Mouse (Mus musculus) myocyte (in vitro differentiated cells): ENCODE measurements around the gene Stard7. TPM values are rescaled to one million over a fixed set of nuclear protein-coding genes. Genes with fewer than 3 reads are reported as not detected.

Experiments used
- H3K27me3 ChIP-seq: one replicate; pipeline ENCODE4 v1.6.1; 2011; ENCODE audit not compliant: control insufficient read depth, insufficient read depth, insufficient read length
- H3K36me3 ChIP-seq: one replicate; pipeline ENCODE4 v1.6.1; 2011; ENCODE audit not compliant: control insufficient read depth, insufficient read depth
- H3K4me2 ChIP-seq: one replicate; pipeline ENCODE4 v1.6.1; 2011; ENCODE audit warnings: low read depth, control low read depth
- H3K4me3 ChIP-seq: one replicate; pipeline ENCODE4 v1.5.1; 2011; ENCODE audit warnings: mild to moderate bottlenecking, control low read depth, moderate library complexity
- H3K79me2 ChIP-seq: one replicate; pipeline ENCODE4 v1.6.1; 2011; ENCODE audit not compliant: control insufficient read depth, insufficient read depth
- H3ac ChIP-seq: one replicate; pipeline ENCODE4 v1.6.1; 2011; ENCODE audit not compliant: control insufficient read depth, insufficient read length
- CEBPB ChIP-seq: IDR thresholded peaks from 2 replicates; pipeline ENCODE4 v1.6.1; 2011; ENCODE audit warnings: mild to moderate bottlenecking, moderate library complexity; ENCODE audit not compliant: poor library complexity, insufficient read depth, severe bottlenecking
- E2F4 ChIP-seq: IDR thresholded peaks from one replicate; pipeline ENCODE4 v1.6.1; 2011; ENCODE audit warnings: mild to moderate bottlenecking, control low read depth, moderate library complexity; ENCODE audit not compliant: insufficient read depth
- MAX ChIP-seq: IDR thresholded peaks from one replicate; pipeline ENCODE4 v1.6.1; 2011; ENCODE audit warnings: low read depth, mild to moderate bottlenecking, control low read depth
- MYOD1 ChIP-seq, 3 experiments: IDR thresholded peaks; one replicate each; pipeline ENCODE4 v1.6.1; 2011; ENCODE audit warnings: control low read depth in 2 of 3, low read depth in 2 of 3, mild to moderate bottlenecking in 2 of 3, moderate library complexity in 1 of 3; ENCODE audit not compliant: insufficient read length in 2 of 3, control insufficient read depth in 1 of 3
- MYOG ChIP-seq, 3 experiments: IDR thresholded peaks; one replicate each; pipeline ENCODE4 v1.6.1; 2011; ENCODE audit warnings: control low read depth in 2 of 3, low read depth in 2 of 3, mild to moderate bottlenecking in 2 of 3; ENCODE audit not compliant: insufficient read length in 2 of 3, control insufficient read depth in 1 of 3, insufficient read depth in 1 of 3
- POLR2A ChIP-seq: IDR thresholded peaks from one replicate; pipeline ENCODE4 v1.6.1; 2011; ENCODE audit warnings: low read depth, mild to moderate bottlenecking, control low read depth, moderate library complexity; ENCODE audit not compliant: insufficient read length
- POLR2AphosphoS2 ChIP-seq: IDR thresholded peaks from one replicate; pipeline ENCODE4 v1.6.1; 2011; ENCODE audit warnings: low read depth, control low read depth; ENCODE audit not compliant: insufficient read length
- REST ChIP-seq: IDR thresholded peaks from one replicate; pipeline ENCODE4 v1.6.1; 2011; ENCODE audit warnings: mild to moderate bottlenecking, control low read depth, moderate library complexity; ENCODE audit not compliant: insufficient read depth, insufficient read length
- SRF ChIP-seq: IDR thresholded peaks from one replicate; pipeline ENCODE4 v1.6.1; 2011; ENCODE audit warnings: low read depth; ENCODE audit not compliant: control insufficient read depth, insufficient read length
- TCF12 ChIP-seq: IDR thresholded peaks from one replicate; pipeline ENCODE4 v1.6.1; 2011; ENCODE audit warnings: mild to moderate bottlenecking, control low read depth; ENCODE audit not compliant: poor library complexity, insufficient read depth, severe bottlenecking
- TCF3 ChIP-seq: IDR thresholded peaks from one replicate; pipeline ENCODE4 v1.6.1; 2011; ENCODE audit warnings: low read depth, control low read depth; ENCODE audit not compliant: insufficient read length
- USF1 ChIP-seq: IDR thresholded peaks from one replicate; pipeline ENCODE4 v1.6.1; 2011; ENCODE audit warnings: low read depth, mild to moderate bottlenecking, control low read depth, moderate library complexity
- polyA plus RNA-seq: library from polyadenylated mRNA; unstranded; fragments of >200 nt; fragmentation: generic; extraction: Trizol; gene quantifications from one replicate; pipeline ENCODE4 v1.2.1, GENCODE M21; 2012; ENCODE audit warnings: missing spikeins

Gene Stard7
- polyA plus RNA-seq, 1 experiment: 25.9 TPM

GRCm38 (mm10) chr2:127304609-127305210 lies 34.7 kb downstream of the Stard7 start:
- no peaks in the 10 kb centered on the region for H3K36me3 ChIP-seq
- no peak for TF ChIP-seq USF1
- no peak for TF ChIP-seq POLR2AphosphoS2
- TF ChIP-seq E2F4: no peak
- no peak for TF ChIP-seq MAX
- no peak for TF ChIP-seq MYOG (IDR thresholded peaks at IDR 0.05; ENCODE audit: control insufficient read depth in 1 of 3, insufficient read depth in 1 of 3, insufficient read length in 2 of 3, low read depth in 2 of 3)
- no peak for TF ChIP-seq TCF12
- no peak for TF ChIP-seq REST
- no peak for TF ChIP-seq SRF
- no peak for TF ChIP-seq TCF3
- TF ChIP-seq POLR2A: no peak
- TF ChIP-seq CEBPB: no peak
- no peak for TF ChIP-seq MYOD1 (IDR thresholded peaks at IDR 0.05; ENCODE audit: control insufficient read depth in 1 of 3, insufficient read length in 2 of 3, low read depth in 2 of 3)
- H3K4me2 ChIP-seq: no peak overlapping the region
- no peak overlapping the region for H3ac ChIP-seq
- no peaks in the 10 kb centered on the region for H3K79me2 ChIP-seq
- H3K4me3 ChIP-seq: no peak overlapping the region
- no peaks in the 10 kb centered on the region for H3K27me3 ChIP-seq

- TF ChIP-seq POLR2AphosphoS2 (no peak), TCF12 (no peak), POLR2A (no peak), USF1 (no peak), MYOD1 (IDR thresholded peaks at IDR 0.05; ENCODE audit: control insufficient read depth in 1 of 3, insufficient read length in 2 of 3, low read depth in 2 of 3) (no peak), MAX (no peak), REST (no peak)
- H3K4me2 ChIP-seq: no peak overlapping the region
- H3K4me3 ChIP-seq: no peak overlapping the region
- no peak overlapping the region for H3ac ChIP-seq
- H3K27me3 ChIP-seq: no peaks in the 10 kb centered on the region
- no peaks in the 10 kb centered on the region for H3K79me2 ChIP-seq
- no peaks in the 10 kb centered on the region for H3K36me3 ChIP-seq
Measured at GRCm38 (mm10) chr2:127306123-127306522, 36.1 kb downstream of the Stard7 start.

GRCm38 (mm10) chr2:127307179-127307578 lies 37.2 kb downstream of the Stard7 start:
- no peak overlapping the region for H3ac ChIP-seq
- no peaks in the 10 kb centered on the region for H3K79me2 ChIP-seq
- no peak overlapping the region for H3K4me3 ChIP-seq
- H3K4me2 ChIP-seq: no peak overlapping the region
- no peak for TF ChIP-seq REST
- no peak for TF ChIP-seq MYOG (IDR thresholded peaks at IDR 0.05; ENCODE audit: control insufficient read depth in 1 of 3, insufficient read depth in 1 of 3, insufficient read length in 2 of 3, low read depth in 2 of 3)
- no peak for TF ChIP-seq POLR2AphosphoS2
- TF ChIP-seq MYOD1 (IDR thresholded peaks at IDR 0.05; ENCODE audit: control insufficient read depth in 1 of 3, insufficient read length in 2 of 3, low read depth in 2 of 3): no peak
- TF ChIP-seq CEBPB: no peak
- no peak for TF ChIP-seq E2F4
- no peak for TF ChIP-seq USF1
- no peak for TF ChIP-seq TCF3
- TF ChIP-seq TCF12: no peak
- no peak for TF ChIP-seq POLR2A
- no peak for TF ChIP-seq SRF
- no peaks in the 10 kb centered on the region for H3K36me3 ChIP-seq
- H3K27me3 ChIP-seq: no peaks in the 10 kb centered on the region

DNA sequence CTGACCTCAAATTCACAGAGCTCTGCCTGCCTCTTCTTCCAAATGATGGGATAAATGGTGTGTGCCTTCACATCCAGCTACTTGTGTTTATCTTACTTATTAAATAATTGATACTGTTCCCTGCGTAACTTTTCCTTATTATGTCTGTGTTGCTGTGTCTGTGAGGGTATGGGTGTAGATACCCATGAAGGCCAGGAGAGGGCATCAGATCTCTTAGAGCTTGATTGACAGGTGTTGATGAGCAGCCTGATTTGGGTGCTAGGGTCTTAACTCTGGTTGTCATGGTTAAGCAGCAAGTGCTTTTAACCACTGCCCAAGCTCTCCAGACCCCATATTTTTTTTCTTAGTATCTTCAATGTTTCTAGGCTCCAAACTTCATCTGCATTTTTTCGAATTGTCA lies 38.6 kb downstream of the Stard7 start:
- no peak for TF ChIP-seq USF1
- TF ChIP-seq MYOG (IDR thresholded peaks at IDR 0.05; ENCODE audit: control insufficient read depth in 1 of 3, insufficient read depth in 1 of 3, insufficient read length in 2 of 3, low read depth in 2 of 3): no peak
- no peak for TF ChIP-seq REST
- no peak for TF ChIP-seq POLR2AphosphoS2
- no peak for TF ChIP-seq POLR2A
- TF ChIP-seq MYOD1 (IDR thresholded peaks at IDR 0.05; ENCODE audit: control insufficient read depth in 1 of 3, insufficient read length in 2 of 3, low read depth in 2 of 3): no peak
- TF ChIP-seq E2F4: no peak
- TF ChIP-seq TCF3: no peak
- TF ChIP-seq TCF12: no peak
- no peak for TF ChIP-seq SRF
- no peaks in the 10 kb centered on the region for H3K79me2 ChIP-seq
- H3K27me3 ChIP-seq: no peaks in the 10 kb centered on the region
- H3K36me3 ChIP-seq: no peaks in the 10 kb centered on the region
- no peak overlapping the region for H3K4me3 ChIP-seq
- no peak overlapping the region for H3K4me2 ChIP-seq
- H3ac ChIP-seq: no peak overlapping the region

GRCm38 (mm10) chr2:127310246-127310645 lies 40.2 kb downstream of the Stard7 start:
- Histone ChIP-seq H3K4me2 (no peak overlapping the region), H3K79me2 (no peaks in the 10 kb centered on the region), H3ac (no peak overlapping the region), H3K36me3 (no peaks in the 10 kb centered on the region), H3K27me3 (no peaks in the 10 kb centered on the region), H3K4me3 (no peak overlapping the region)
- TF ChIP-seq CEBPB (no peak), REST (no peak)
